Mouse (Mus musculus) frontal cortex, adult (tissue): ENCODE data around the gene Fzd5.
A peak's percentile ranks its signal among the peaks of the same experiment; 100 is the strongest.

Experiments used
- ATAC-seq: cut with Nextera tagmentation; 2 replicates; pipeline ENCODE4 v1.9.2; 2017; ENCODE audit warnings: mild to moderate bottlenecking, moderate library complexity, mixed read lengths; ENCODE audit not compliant: low TSS enrichment

The Fzd5 gene

GRCm38 (mm10) chr1:64733453-64734245, 3.9 kb downstream of the Fzd5 start:
- no peak for ATAC-seq

- no peak for ATAC-seq
Measured at GRCm38 (mm10) chr1:64732637-64733200, 4.8 kb downstream of the Fzd5 start.

- ATAC-seq, result no peak
Measured at GRCm38 (mm10) chr1:64732161-64732560, 5.4 kb downstream of the Fzd5 start.

GRCm38 (mm10) chr1:64731341-64732020, 6.1 kb downstream of the Fzd5 start:
- no peak for ATAC-seq

GRCm38 (mm10) chr1:64730046-64730445, 7.5 kb downstream of the Fzd5 start:
- ATAC-seq, result no peak

GRCm38 (mm10) chr1:64721034-64721587, 16.4 kb downstream of the Fzd5 start:
- ATAC-seq, result no peak

- peak; percentile 91 for ATAC-seq
Measured at GRCm38 (mm10) chr1:64717504-64717903, 20.0 kb downstream of the Fzd5 start.

- ATAC-seq, result peak; percentile 64
Measured at GRCm38 (mm10) chr1:64716589-64717304, 20.8 kb downstream of the Fzd5 start.

GRCm38 (mm10) chr1:64715458-64715857, 22.1 kb downstream of the Fzd5 start:
- no peak for ATAC-seq

GRCm38 (mm10) chr1:64712006-64712760, 25.4 kb downstream of the Fzd5 start:
- no peak for ATAC-seq

- peak; percentile 48; the same call in 1 of the 2 replicates for ATAC-seq
Measured at GRCm38 (mm10) chr1:64709891-64710290, 27.7 kb downstream of the Fzd5 start.

GRCm38 (mm10) chr1:64706610-64707009, 30.9 kb downstream of the Fzd5 start:
- ATAC-seq, result no peak

- ATAC-seq, result peak; percentile 94
Measured at GRCm38 (mm10) chr1:64705230-64705629, 32.3 kb downstream of the Fzd5 start.

- ATAC-seq, result no peak
Measured at GRCm38 (mm10) chr1:64701780-64702179, 35.8 kb downstream of the Fzd5 start.

- ATAC-seq, result no peak
Measured at GRCm38 (mm10) chr1:64695156-64695555, 42.4 kb downstream of the Fzd5 start.

- no peak for ATAC-seq
Measured at GRCm38 (mm10) chr1:64691581-64691980, 46.0 kb downstream of the Fzd5 start.

GRCm38 (mm10) chr1:64691121-64691551, 46.4 kb downstream of the Fzd5 start:
- peak; percentile 10; the same call in 1 of the 2 replicates for ATAC-seq

- peak; percentile 99 for ATAC-seq
Measured at GRCm38 (mm10) chr1:64690213-64691013, 47.1 kb downstream of the Fzd5 start, which contains the start of gene Ccnyl1. Ccnyl1 (plus strand) TSS chr1:64690455.

GRCm38 (mm10) chr1:64689561-64690212, 47.9 kb downstream of the Fzd5 start:
- ATAC-seq, result no peak

GRCm38 (mm10) chr1:64688046-64688445, 49.5 kb downstream of the Fzd5 start:
- ATAC-seq, result no peak
